Mouse (Mus musculus) kidney, adult 10 weeks (tissue): ENCODE data around the gene Eya4. TPM values are rescaled to one million over a fixed set of nuclear protein-coding genes. Genes with fewer than 3 reads are reported as not detected.

ENCODE experiments used
- polyA plus RNA-seq: library from polyadenylated mRNA; stranded (reverse); fragments of 350-450 nt; fragmentation: Illumina TruSeq; extraction: RNeasy Lipid Tissue Mini Kit (QIAGEN cat#74804); gene quantifications from one replicate; pipeline ENCODE4 v1.2.3, GENCODE M21; 2014; ENCODE audit warnings: low read depth, low replicate concordance

Gene Eya4
- polyA plus RNA-seq = 1.3 TPM

GRCm38 (mm10) chr10:23350011-23350911 lies at the start of gene Eya4:
TSS of gene Eya4 (minus strand) at chr10:23350786.

